Mouse (Mus musculus) forebrain, embryonic 15.5 days (tissue): Measurements from ENCODE around the gene Myo10. TPM values are rescaled to one million over a fixed set of nuclear protein-coding genes. Genes with fewer than 3 reads are reported as not detected.

Experiments used
- ATAC-seq: fragments of 200-750 bp; cut with Nextera tagmentation; replicated peaks from 2 replicates; pipeline ENCODE4 v1.8.0; 2017; ENCODE audit warnings: mild to moderate bottlenecking, moderate TSS enrichment, moderate library complexity
- H3K27ac ChIP-seq: fragments of 300-500 bp; sonication (generic); replicated peaks from 2 replicates; pipeline ENCODE4 v1.5.1; 2015; ENCODE audit warnings: mild to moderate bottlenecking, inconsistent platforms
- H3K27me3 ChIP-seq: fragments of 300-500 bp; sonication (generic); 2 replicates; pipeline ENCODE4 v1.6.1; 2015; ENCODE audit warnings: inconsistent platforms
- H3K36me3 ChIP-seq: fragments of 300-500 bp; sonication (generic); 2 replicates; pipeline ENCODE4 v1.6.1; 2015; ENCODE audit warnings: mild to moderate bottlenecking, inconsistent platforms
- H3K4me1 ChIP-seq: fragments of 300-500 bp; sonication (generic); 2 replicates; pipeline ENCODE4 v1.6.1; 2015; ENCODE audit warnings: inconsistent platforms
- H3K4me2 ChIP-seq: fragments of 300-500 bp; sonication (generic); replicated peaks from 2 replicates; pipeline ENCODE4 v1.6.1; 2015; ENCODE audit warnings: mild to moderate bottlenecking, inconsistent platforms
- H3K4me3 ChIP-seq: fragments of 300-500 bp; sonication (generic); 2 replicates; pipeline ENCODE4 v1.5.1; 2015; ENCODE audit warnings: mild to moderate bottlenecking, inconsistent platforms
- H3K9ac ChIP-seq: fragments of 300-500 bp; sonication (generic); replicated peaks from 2 replicates; pipeline ENCODE4 v1.6.1; 2015; ENCODE audit warnings: mild to moderate bottlenecking, inconsistent platforms
- H3K9me3 ChIP-seq: fragments of 300-500 bp; sonication (generic); 2 replicates; pipeline ENCODE4 v1.6.1; 2016; ENCODE audit warnings: inconsistent platforms
- WGBS: fragments of 180-500 bp; shearing (Covaris S2); methylation state at CpG from one replicate; pipeline ENCODE4 v1.1.7; 2015; ENCODE audit warnings: mixed read lengths; 5-methylcytosine and 5-hydroxymethylcytosine counted together
- polyA plus RNA-seq: library from polyadenylated mRNA; unstranded; fragments of >200 nt; fragmentation: Nextera tagmentation; extraction: Ambion mirVana; gene quantifications from 2 replicates; pipeline ENCODE4 v1.2.1, GENCODE M21; 2015

The Myo10 gene
- polyA plus RNA-seq, 1 experiment from 2014 or later = 43.0 TPM

DNA sequence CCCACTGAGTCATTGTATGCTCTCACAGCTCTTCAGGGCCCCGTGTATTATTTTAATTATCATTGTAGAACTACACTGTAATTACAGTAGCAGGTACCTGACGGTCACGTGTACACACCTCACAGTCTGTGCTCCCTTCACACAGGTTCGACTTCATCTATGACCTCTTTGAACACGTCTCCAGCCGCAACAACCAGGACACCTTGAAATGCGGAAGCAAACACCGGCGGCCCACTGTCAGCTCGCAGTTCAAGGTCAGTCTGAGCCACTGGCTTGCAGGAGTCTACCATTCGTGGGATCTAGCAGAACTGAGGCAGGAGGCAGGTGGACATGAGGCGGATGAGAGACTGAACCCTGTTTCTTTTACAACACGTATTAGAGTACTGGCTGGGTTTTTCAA is 119.9 kb downstream of the Myo10 start:
- H3K9me3 ChIP-seq = no peaks in the 10 kb centered on the region
- H3K4me2 ChIP-seq = no peak overlapping the region
- H3K4me3 ChIP-seq = no peak overlapping the region
- no peak for ATAC-seq
- no peaks in the 10 kb centered on the region for H3K4me1 ChIP-seq
- H3K9ac ChIP-seq = no peak overlapping the region
- no peaks in the 10 kb centered on the region for H3K36me3 ChIP-seq
- H3K27ac ChIP-seq = no peak overlapping the region
- WGBS = 93% methylated on average over 13 of the region's 13 CpGs
- no peaks in the 10 kb centered on the region for H3K27me3 ChIP-seq

GRCm38 (mm10) chr15:25751510-25751909 is 129.2 kb downstream of the Myo10 start:
- H3K27ac ChIP-seq = no peak overlapping the region
- WGBS = 35% methylated on average over 11 of the region's 11 CpGs
- no peaks in the 10 kb centered on the region for H3K9me3 ChIP-seq
- no peak overlapping the region for H3K4me2 ChIP-seq
- peaks cover 28% of the 10 kb centered on the region for H3K4me1 ChIP-seq
- no peak overlapping the region for H3K9ac ChIP-seq
- ATAC-seq = no peak
- H3K27me3 ChIP-seq = no peaks in the 10 kb centered on the region
- no peak overlapping the region for H3K4me3 ChIP-seq
- no peaks in the 10 kb centered on the region for H3K36me3 ChIP-seq

- Histone ChIP-seq H3K9me3 (no peaks in the 10 kb centered on the region), H3K9ac (0 out of 2 replicates have a peak overlapping the region, but pooled peaks have one; percentile 61), H3K4me2 (peak overlapping the region; percentile 59), H3K36me3 (no peaks in the 10 kb centered on the region), H3K4me1 (peaks cover 28% of the 10 kb centered on the region), H3K27ac (peak overlapping the region; percentile 93), H3K27me3 (no peaks in the 10 kb centered on the region), H3K4me3 (peak overlapping the region; percentile 36)
- ATAC-seq = peak; percentile 62
- 5% methylated on average over 1 of the region's 1 CpGs for WGBS
These were observed 130.3 kb downstream of the Myo10 start for GRCm38 (mm10) chr15:25752597-25752996.

GRCm38 (mm10) chr15:25753003-25753402 is 130.7 kb downstream of the Myo10 start:
- no peaks in the 10 kb centered on the region for H3K9me3 ChIP-seq
- peak overlapping the region; percentile 93 for H3K27ac ChIP-seq
- no peaks in the 10 kb centered on the region for H3K27me3 ChIP-seq
- WGBS = 5% methylated on average over 9 of the region's 9 CpGs
- peak overlapping the region; percentile 36 for H3K4me3 ChIP-seq
- H3K4me1 ChIP-seq = peaks cover 31% of the 10 kb centered on the region
- H3K9ac ChIP-seq = peak overlapping the region; percentile 61
- H3K4me2 ChIP-seq = peak overlapping the region; percentile 59
- H3K36me3 ChIP-seq = no peaks in the 10 kb centered on the region
- 0 out of 2 replicates have a peak, but pooled peaks have one; percentile 9 for ATAC-seq

DNA sequence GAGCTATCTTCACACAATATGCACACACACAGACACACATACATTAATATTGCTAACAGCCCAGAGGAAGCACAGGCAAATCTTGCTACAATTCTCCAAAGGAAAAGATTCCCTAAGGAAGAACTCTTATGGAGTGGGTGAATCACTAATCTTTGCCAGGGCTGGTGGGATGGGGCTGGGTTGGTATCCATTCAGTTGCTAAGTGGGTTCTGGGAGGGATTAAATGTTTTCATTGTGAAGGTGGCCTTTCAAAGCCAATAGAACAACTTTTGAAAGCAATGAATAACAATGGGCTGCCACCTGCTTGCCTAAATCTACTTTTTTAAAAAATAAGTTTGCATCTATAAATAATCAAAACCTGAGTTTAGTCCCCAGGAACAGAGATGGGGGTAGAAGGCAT is 131.6 kb downstream of the Myo10 start:
- Histone ChIP-seq H3K9me3 (no peaks in the 10 kb centered on the region), H3K9ac (peak overlapping the region; percentile 61; the same call in 1 of the 2 replicates), H3K4me3 (peak overlapping the region; percentile 36), H3K27ac (peak overlapping the region; percentile 93), H3K4me2 (peak overlapping the region; percentile 59), H3K36me3 (no peaks in the 10 kb centered on the region), H3K27me3 (no peaks in the 10 kb centered on the region), H3K4me1 (peaks cover 40% of the 10 kb centered on the region)
- 0 out of 2 replicates have a peak, but pooled peaks have one; percentile 20 for ATAC-seq

- Histone ChIP-seq H3K4me1 (peaks cover 45% of the 10 kb centered on the region), H3K9me3 (no peaks in the 10 kb centered on the region), H3K9ac (peak overlapping the region; percentile 61), H3K27me3 (no peaks in the 10 kb centered on the region), H3K4me2 (peak overlapping the region; percentile 59), H3K36me3 (no peaks in the 10 kb centered on the region), H3K27ac (peak overlapping the region; percentile 93), H3K4me3 (peak overlapping the region; percentile 36)
- 2% methylated on average over 13 of the region's 13 CpGs for WGBS
- ATAC-seq = peak; percentile 90
These were observed 132.1 kb downstream of the Myo10 start for GRCm38 (mm10) chr15:25754342-25754951.

- 0 out of 2 replicates have a peak overlapping the region, but pooled peaks have one; percentile 61 for H3K9ac ChIP-seq
- no peaks in the 10 kb centered on the region for H3K9me3 ChIP-seq
- peak overlapping the region; percentile 93 for H3K27ac ChIP-seq
- WGBS = 29% methylated on average over 6 of the region's 6 CpGs
- peak overlapping the region; percentile 36 for H3K4me3 ChIP-seq
- ATAC-seq = no peak
- peaks cover 56% of the 10 kb centered on the region for H3K4me1 ChIP-seq
- H3K27me3 ChIP-seq = no peaks in the 10 kb centered on the region
- peak overlapping the region; percentile 59 for H3K4me2 ChIP-seq
- H3K36me3 ChIP-seq = no peaks in the 10 kb centered on the region
These were observed 133.2 kb downstream of the Myo10 start for GRCm38 (mm10) chr15:25755536-25755935.

- Histone ChIP-seq H3K9ac (no peak overlapping the region), H3K27me3 (no peaks in the 10 kb centered on the region), H3K4me3 (peak overlapping the region; percentile 36), H3K4me2 (peak overlapping the region; percentile 59), H3K9me3 (no peaks in the 10 kb centered on the region), H3K27ac (peak overlapping the region; percentile 93), H3K36me3 (no peaks in the 10 kb centered on the region), H3K4me1 (peaks cover 61% of the 10 kb centered on the region)
- WGBS = 53% methylated on average over 3 of the region's 3 CpGs
- ATAC-seq = no peak
These were observed 133.7 kb downstream of the Myo10 start for GRCm38 (mm10) chr15:25756072-25756471.

- Histone ChIP-seq H3K27me3 (no peaks in the 10 kb centered on the region), H3K36me3 (no peaks in the 10 kb centered on the region), H3K27ac (peak overlapping the region; percentile 92), H3K4me2 (peak overlapping the region; percentile 51), H3K9me3 (no peaks in the 10 kb centered on the region), H3K4me3 (peak overlapping the region; percentile 33; the same call in 1 of the 2 replicates), H3K9ac (peak overlapping the region; percentile 50), H3K4me1 (peaks cover 77% of the 10 kb centered on the region)
- WGBS = 11% methylated on average over 10 of the region's 10 CpGs
- ATAC-seq = no peak
These were observed 135.7 kb downstream of the Myo10 start for GRCm38 (mm10) chr15:25758037-25758436.

DNA sequence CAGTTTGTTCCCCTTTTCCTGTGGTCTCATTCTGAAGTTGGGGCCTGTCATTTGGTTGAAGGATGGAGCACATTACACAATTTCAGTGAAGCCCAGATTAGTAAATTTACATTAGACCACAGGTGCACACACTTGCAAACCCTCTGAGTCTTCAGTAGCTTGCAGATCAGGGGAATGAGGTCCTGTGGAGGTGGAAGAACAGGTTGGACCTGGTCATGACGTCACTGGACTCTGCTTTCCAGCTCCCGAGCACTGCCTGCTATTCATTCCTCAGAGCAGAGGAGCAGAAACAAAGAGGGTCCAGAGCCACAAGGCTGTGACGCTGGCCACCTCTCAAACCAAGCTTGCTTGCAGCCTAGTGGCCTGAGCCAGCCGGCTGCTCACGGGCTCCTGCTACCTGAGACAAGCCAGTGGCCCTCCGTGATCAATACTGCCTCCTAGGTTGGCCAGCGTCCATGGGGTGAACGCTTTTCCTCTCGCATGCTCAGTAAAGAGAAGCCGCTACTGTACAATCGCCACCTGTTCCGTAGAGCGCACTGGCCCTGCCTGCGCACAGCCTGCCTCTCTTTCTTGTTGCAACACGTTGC is 136.3 kb downstream of the Myo10 start:
- no peak for ATAC-seq
- peak overlapping the region; percentile 33 for H3K4me3 ChIP-seq
- 11% methylated on average over 15 of the region's 15 CpGs for WGBS
- no peaks in the 10 kb centered on the region for H3K9me3 ChIP-seq
- peak overlapping the region; percentile 92 for H3K27ac ChIP-seq
- no peaks in the 10 kb centered on the region for H3K27me3 ChIP-seq
- H3K36me3 ChIP-seq = no peaks in the 10 kb centered on the region
- peak overlapping the region; percentile 50 for H3K9ac ChIP-seq
- peak overlapping the region; percentile 51 for H3K4me2 ChIP-seq
- peaks cover 78% of the 10 kb centered on the region for H3K4me1 ChIP-seq

DNA sequence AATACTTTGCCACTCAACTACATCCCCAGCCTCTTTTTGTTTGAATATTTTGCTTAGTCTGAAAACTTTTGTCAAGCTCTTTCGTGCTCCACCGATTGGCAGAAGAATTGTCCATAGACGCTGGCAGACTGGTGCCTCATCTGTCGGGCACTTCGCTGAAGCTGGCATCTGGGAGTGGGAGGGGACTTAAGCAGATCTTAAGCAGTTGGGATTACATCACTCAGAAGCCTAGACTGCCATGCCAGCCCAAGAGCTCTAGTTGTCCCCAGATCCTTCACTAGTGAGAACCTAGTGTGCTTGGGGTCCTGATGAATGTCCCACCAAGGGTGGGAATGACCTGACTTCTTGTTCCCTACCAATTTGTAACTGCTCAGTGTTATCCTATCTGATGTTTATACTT is 138.0 kb downstream of the Myo10 start:
- no peaks in the 10 kb centered on the region for H3K27me3 ChIP-seq
- no peak overlapping the region for H3K9ac ChIP-seq
- peaks cover 79% of the 10 kb centered on the region for H3K4me1 ChIP-seq
- WGBS = 13% methylated on average over 5 of the region's 5 CpGs
- H3K27ac ChIP-seq = peak overlapping the region; percentile 92
- peak overlapping the region; percentile 33; the same call in 1 of the 2 replicates for H3K4me3 ChIP-seq
- H3K36me3 ChIP-seq = no peaks in the 10 kb centered on the region
- no peaks in the 10 kb centered on the region for H3K9me3 ChIP-seq
- peak overlapping the region; percentile 51 for H3K4me2 ChIP-seq
- peak; percentile 27; the same call in 1 of the 2 replicates for ATAC-seq

DNA sequence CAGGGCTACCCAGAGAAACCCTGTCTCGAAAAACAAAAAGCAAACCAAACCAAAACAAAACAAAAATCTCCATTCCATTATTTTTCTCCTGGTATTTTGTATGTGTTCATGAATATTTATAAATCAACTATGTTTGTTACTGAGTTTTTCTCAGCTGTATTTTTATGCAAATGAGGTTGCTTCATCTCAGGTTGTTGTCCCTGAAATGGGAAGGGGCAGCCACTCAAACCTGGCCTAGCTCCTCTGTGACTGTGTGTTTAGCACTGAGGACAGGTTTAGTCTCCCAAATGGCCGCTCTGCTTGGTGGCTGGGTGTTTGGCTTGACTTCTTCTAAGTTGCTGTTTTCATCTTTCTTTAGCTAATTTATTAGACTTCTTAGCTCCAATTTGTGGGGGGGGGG is 138.7 kb downstream of the Myo10 start:
- Histone ChIP-seq H3K4me2 (peak overlapping the region; percentile 23), H3K4me3 (peak overlapping the region; percentile 10; the same call in 1 of the 2 replicates), H3K9ac (no peak overlapping the region), H3K27me3 (no peaks in the 10 kb centered on the region), H3K9me3 (no peaks in the 10 kb centered on the region), H3K36me3 (no peaks in the 10 kb centered on the region), H3K4me1 (peaks cover 81% of the 10 kb centered on the region), H3K27ac (peak overlapping the region; percentile 92)
- 9% methylated on average over 2 of the region's 2 CpGs for WGBS
- ATAC-seq = no peak
